Mouse (Mus musculus): ENCODE results near the gene Gpatch2l. TPM values are rescaled to one million over a fixed set of nuclear protein-coding genes. Genes with fewer than 3 reads are reported as not detected.

The Gpatch2l gene
- polyA plus RNA-seq, 1 experiment from 2014 or later = 26.7 TPM

- DNase-seq (ENCODE audit: low spot score) (no peak), ATAC-seq (ENCODE audit: low FRiP score) (no peak)
- Histone ChIP-seq H3K27ac (no peak overlapping the region), H3K9ac (no peak overlapping the region), H3K27me3 (ENCODE audit: control insufficient read depth, insufficient read depth, low read length) (no peaks in the 10 kb centered on the region), H3K4me3 (replicated peaks; ENCODE audit: low read length) (no peak overlapping the region), H3K9me3 (ENCODE audit: control insufficient read depth, low read length) (no peaks in the 10 kb centered on the region), H3K4me1 (replicated peaks; ENCODE audit: control insufficient read depth, insufficient read depth, low read length) (peaks cover 3% of the 10 kb centered on the region), H3K4me2 (replicated peaks) (no peak overlapping the region), H3K36me3 (replicated peaks; ENCODE audit: control insufficient read depth, insufficient read depth) (peaks cover 16% of the 10 kb centered on the region)
- WGBS = 74% methylated on average over 2 of the region's 2 CpGs
Measured at GRCm38 (mm10) chr12:86274246-86274645, 32.6 kb downstream of the Gpatch2l start.

GRCm38 (mm10) chr12:86275731-86276130 lies 34.1 kb downstream of the Gpatch2l start:
- peaks cover 3% of the 10 kb centered on the region for H3K4me1 ChIP-seq (replicated peaks; ENCODE audit: control insufficient read depth, insufficient read depth, low read length)
- H3K4me3 ChIP-seq (replicated peaks; ENCODE audit: low read length) = no peak overlapping the region
- H3K27ac ChIP-seq = no peak overlapping the region
- H3K9me3 ChIP-seq (ENCODE audit: control insufficient read depth, low read length) = no peaks in the 10 kb centered on the region
- no peaks in the 10 kb centered on the region for H3K27me3 ChIP-seq (ENCODE audit: control insufficient read depth, insufficient read depth, low read length)
- 85% methylated on average over 3 of the region's 3 CpGs for WGBS
- H3K4me2 ChIP-seq (replicated peaks) = no peak overlapping the region
- H3K36me3 ChIP-seq (replicated peaks; ENCODE audit: control insufficient read depth, insufficient read depth) = peaks cover 1% of the 10 kb centered on the region
- ATAC-seq (ENCODE audit: low FRiP score) (no peak), DNase-seq (ENCODE audit: low spot score) (no peak)
- H3K9ac ChIP-seq = no peak overlapping the region

GRCm38 (mm10) chr12:86276463-86276862 lies 34.8 kb downstream of the Gpatch2l start:
- Histone ChIP-seq H3K9me3 (ENCODE audit: control insufficient read depth, low read length) (no peaks in the 10 kb centered on the region), H3K4me2 (replicated peaks) (no peak overlapping the region), H3K27ac (no peak overlapping the region), H3K36me3 (replicated peaks; ENCODE audit: control insufficient read depth, insufficient read depth) (no peaks in the 10 kb centered on the region; the same call in none of the 2 replicates), H3K4me1 (replicated peaks; ENCODE audit: control insufficient read depth, insufficient read depth, low read length) (peaks cover 3% of the 10 kb centered on the region), H3K4me3 (replicated peaks; ENCODE audit: low read length) (no peak overlapping the region), H3K9ac (no peak overlapping the region), H3K27me3 (ENCODE audit: control insufficient read depth, insufficient read depth, low read length) (no peaks in the 10 kb centered on the region)
- 63% methylated on average over 2 of the region's 2 CpGs for WGBS
- ATAC-seq (ENCODE audit: low FRiP score) (no peak), DNase-seq (ENCODE audit: low spot score) (no peak)

- H3K9ac ChIP-seq = no peak overlapping the region
- no peaks in the 10 kb centered on the region for H3K27me3 ChIP-seq (ENCODE audit: control insufficient read depth, insufficient read depth, low read length)
- H3K27ac ChIP-seq = no peak overlapping the region
- H3K36me3 ChIP-seq (replicated peaks; ENCODE audit: control insufficient read depth, insufficient read depth) = no peaks in the 10 kb centered on the region; the same call in none of the 2 replicates
- no peak overlapping the region for H3K4me2 ChIP-seq (replicated peaks)
- peaks cover 3% of the 10 kb centered on the region for H3K4me1 ChIP-seq (replicated peaks; ENCODE audit: control insufficient read depth, insufficient read depth, low read length)
- WGBS = 25% methylated on average over 5 of the region's 5 CpGs
- no peak for ATAC-seq (ENCODE audit: low FRiP score)
- no peak overlapping the region for H3K4me3 ChIP-seq (replicated peaks; ENCODE audit: low read length)
- H3K9me3 ChIP-seq (ENCODE audit: control insufficient read depth, low read length) = no peaks in the 10 kb centered on the region
- no peak for DNase-seq (ENCODE audit: low spot score)
Measured at GRCm38 (mm10) chr12:86276895-86277294, 35.2 kb downstream of the Gpatch2l start.

- DNase-seq (ENCODE audit: low spot score) (peak; percentile 49), ATAC-seq (ENCODE audit: low FRiP score) (no peak)
- H3K27ac ChIP-seq = no peak overlapping the region
Measured at GRCm38 (mm10) chr12:86280000-86280399, 38.3 kb downstream of the Gpatch2l start.

GRCm38 (mm10) chr12:86285704-86286103 lies 44.0 kb downstream of the Gpatch2l start:
- Histone ChIP-seq H3K27me3 (ENCODE audit: control insufficient read depth, insufficient read depth, low read length) (no peaks in the 10 kb centered on the region), H3K36me3 (replicated peaks; ENCODE audit: control insufficient read depth, insufficient read depth) (peaks cover 53% of the 10 kb centered on the region), H3K27ac (no peak overlapping the region), H3K4me3 (replicated peaks; ENCODE audit: low read length) (no peak overlapping the region), H3K9ac (no peak overlapping the region), H3K4me2 (replicated peaks) (no peak overlapping the region), H3K4me1 (replicated peaks; ENCODE audit: control insufficient read depth, insufficient read depth, low read length) (0 out of 2 replicates have a peak, but pooled peaks cover 2% of the 10 kb centered on the region), H3K9me3 (ENCODE audit: control insufficient read depth, low read length) (no peaks in the 10 kb centered on the region)
- DNase-seq (ENCODE audit: low spot score) = no peak
- ATAC-seq (ENCODE audit: low FRiP score) = no peak
- 94% methylated on average over 2 of the region's 2 CpGs for WGBS

More at GRCm38 (mm10) chr12:86280000-86280399, 38.3 kb downstream of the Gpatch2l start:
- H3K36me3 ChIP-seq (replicated peaks; ENCODE audit: control insufficient read depth, insufficient read depth) = peaks cover 22% of the 10 kb centered on the region
- no peaks in the 10 kb centered on the region for H3K9me3 ChIP-seq (ENCODE audit: control insufficient read depth, low read length)
- peaks cover 6% of the 10 kb centered on the region; the same call in 1 of the 2 replicates for H3K4me1 ChIP-seq (replicated peaks; ENCODE audit: control insufficient read depth, insufficient read depth, low read length)
- no peak overlapping the region for H3K4me2 ChIP-seq (replicated peaks)
- H3K4me3 ChIP-seq (replicated peaks; ENCODE audit: low read length) = no peak overlapping the region
- no peak overlapping the region for H3K9ac ChIP-seq
- WGBS = 36% methylated on average over 10 of the region's 10 CpGs
- H3K27me3 ChIP-seq (ENCODE audit: control insufficient read depth, insufficient read depth, low read length) = no peaks in the 10 kb centered on the region

- H3K36me3 ChIP-seq (replicated peaks; ENCODE audit: control insufficient read depth, insufficient read depth) = no peaks in the 10 kb centered on the region
- no peak overlapping the region for H3K4me3 ChIP-seq (replicated peaks; ENCODE audit: low read length)
- no peaks in the 10 kb centered on the region for H3K27me3 ChIP-seq (ENCODE audit: control insufficient read depth, insufficient read depth, low read length)
- DNase-seq (ENCODE audit: low spot score) (no peak), ATAC-seq (ENCODE audit: low FRiP score) (no peak)
- H3K4me2 ChIP-seq (replicated peaks) = no peak overlapping the region
- peaks cover 3% of the 10 kb centered on the region; the same call in 1 of the 2 replicates for H3K9me3 ChIP-seq (ENCODE audit: control insufficient read depth, low read length)
- no peaks in the 10 kb centered on the region for H3K4me1 ChIP-seq (replicated peaks; ENCODE audit: control insufficient read depth, insufficient read depth, low read length)
- WGBS = 77% methylated on average over 10 of the region's 10 CpGs
- no peak overlapping the region for H3K27ac ChIP-seq
- H3K9ac ChIP-seq = no peak overlapping the region
Measured at GRCm38 (mm10) chr12:86297450-86297849, 55.8 kb downstream of the Gpatch2l start.

- no peaks in the 10 kb centered on the region for H3K9me3 ChIP-seq (ENCODE audit: control insufficient read depth, low read length)
- ATAC-seq (ENCODE audit: low FRiP score) (no peak), DNase-seq (ENCODE audit: low spot score) (no peak)
- H3K4me1 ChIP-seq (replicated peaks; ENCODE audit: control insufficient read depth, insufficient read depth, low read length) = no peaks in the 10 kb centered on the region
- H3K27ac ChIP-seq = no peak overlapping the region
- H3K4me3 ChIP-seq (replicated peaks; ENCODE audit: low read length) = no peak overlapping the region
- H3K9ac ChIP-seq = no peak overlapping the region
- H3K27me3 ChIP-seq (ENCODE audit: control insufficient read depth, insufficient read depth, low read length) = no peaks in the 10 kb centered on the region
- whole genome bisulfite sequencing = 89% methylated on average over 10 of the region's 10 CpGs
- H3K36me3 ChIP-seq (replicated peaks; ENCODE audit: control insufficient read depth, insufficient read depth) = no peaks in the 10 kb centered on the region
- no peak overlapping the region for H3K4me2 ChIP-seq (replicated peaks)
Measured at GRCm38 (mm10) chr12:86302973-86303372, 61.3 kb downstream of the Gpatch2l start.

GRCm38 (mm10) chr12:86305045-86305444 lies 63.4 kb downstream of the Gpatch2l start:
- Histone ChIP-seq H3K27ac (no peak overlapping the region), H3K9ac (no peak overlapping the region), H3K9me3 (ENCODE audit: control insufficient read depth, low read length) (no peaks in the 10 kb centered on the region), H3K4me2 (replicated peaks) (no peak overlapping the region), H3K4me3 (replicated peaks; ENCODE audit: low read length) (no peak overlapping the region), H3K27me3 (ENCODE audit: control insufficient read depth, insufficient read depth, low read length) (no peaks in the 10 kb centered on the region), H3K36me3 (replicated peaks; ENCODE audit: control insufficient read depth, insufficient read depth) (no peaks in the 10 kb centered on the region), H3K4me1 (replicated peaks; ENCODE audit: control insufficient read depth, insufficient read depth, low read length) (no peaks in the 10 kb centered on the region)
- DNase-seq (ENCODE audit: low spot score) (no peak), ATAC-seq (ENCODE audit: low FRiP score) (no peak)
- WGBS = 65% methylated on average over 7 of the region's 7 CpGs
